Mouse (Mus musculus): ENCODE data around the gene Prpf38b.

DNA sequence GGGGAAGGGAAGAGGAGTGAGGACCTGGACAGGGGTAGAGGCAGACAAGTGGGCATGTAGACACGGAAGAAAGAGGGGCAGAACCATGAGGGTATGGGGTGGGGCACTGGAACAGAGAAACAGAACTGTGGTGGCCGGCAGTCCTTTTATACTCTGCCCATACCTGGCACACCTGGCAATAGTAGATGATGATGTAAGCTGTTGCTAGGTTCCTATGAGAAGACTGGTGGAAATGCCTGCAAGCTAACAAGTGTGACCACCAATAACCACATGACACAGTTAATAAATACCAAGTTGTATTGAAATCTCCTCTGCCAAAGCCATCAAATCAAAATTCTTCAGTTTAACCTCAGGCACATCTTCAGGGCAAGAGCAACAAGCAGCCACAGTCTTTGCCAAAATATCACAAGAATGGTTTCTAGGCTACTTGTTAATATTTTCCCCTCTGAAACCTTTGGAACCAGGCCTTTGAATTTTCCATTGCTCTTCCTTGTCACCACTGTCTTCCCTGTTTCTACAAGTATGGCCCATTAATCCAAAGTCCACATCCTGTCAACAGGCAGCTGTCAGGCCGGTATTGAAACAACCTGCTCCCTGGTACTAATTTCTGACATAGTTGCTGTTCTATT, 9.0 kb upstream of the Prpf38b start:
- TF ChIP-seq HCFC1 (IDR thresholded peaks at IDR 0.05; ENCODE audit: borderline replicate concordance, insufficient read depth, low read length) (no peak), ZNF384 (IDR thresholded peaks at IDR 0.05; ENCODE audit: low read depth, low read length) (no peak)

Data from ES-E14 (cell line).